Mouse (Mus musculus) heart, postnatal 10 days (tissue): Measurements from ENCODE around the gene Tbc1d9b. TPM values are rescaled to one million over a fixed set of nuclear protein-coding genes. Genes with fewer than 3 reads are reported as not detected.
"Not testable (repeated sequence)": the region's sequence is repeated elsewhere in the genome, so short reads cannot be mapped to it uniquely, and the experiment has no call there.

Experiments
- DNase-seq, 2 experiments: peaks; one replicate each; pipeline ENCODE4 v3.0.0; 2021
- intact Hi-C: fragments of 180-260 bp; cut with DNase I; formaldehyde crosslinking; loops from one replicate; pipeline ENCODE4 v1.15.1; 2025
- total RNA-seq, 2 experiments: library from RNA; stranded (reverse); gene quantifications; 2 replicates each; pipeline ENCODE4 v1.2.3; 2021

Gene Tbc1d9b
- total RNA-seq, result 10 to 100 TPM; 44.5 to 48.6 TPM

GRCm38 (mm10) chr11:50130811-50131766, at the start of gene Tbc1d9b:
Tbc1d9b (plus strand) TSS chr11:50131396.
- intact Hi-C loops, result loop anchor here (1.0 to 10.0 kb wide), 4 partner anchors 20 to 226 kb away; partner anchors contain the start of genes Rasgef1c and Rnf130
- peak; percentile 93 for DNase-seq

GRCm38 (mm10) chr11:50086211-50086610, 45.0 kb upstream of the Tbc1d9b start:
- DNase-seq, result no peak
- intact Hi-C loops, result no loop called here

- DNase-seq, result no peak
- intact Hi-C loops, result no loop called here
These were observed 41.4 kb upstream of the Tbc1d9b start for GRCm38 (mm10) chr11:50089840-50090239.

GRCm38 (mm10) chr11:50090982-50091675, 40.1 kb upstream of the Tbc1d9b start:
- DNase-seq, result no peak
- intact Hi-C loops, result no loop called here

- no peak for DNase-seq
- intact Hi-C loops, result no loop called here
These were observed 39.5 kb upstream of the Tbc1d9b start for GRCm38 (mm10) chr11:50091681-50092080.

- no peak for DNase-seq
- intact Hi-C loops, result no loop called here
These were observed 35.5 kb upstream of the Tbc1d9b start for GRCm38 (mm10) chr11:50095661-50096060.

GRCm38 (mm10) chr11:50097091-50097490, 34.1 kb upstream of the Tbc1d9b start:
- DNase-seq, result no peak
- intact Hi-C loops, result no loop called here

GRCm38 (mm10) chr11:50098961-50099481, 32.2 kb upstream of the Tbc1d9b start:
- peak; percentile 49 to 58 for DNase-seq
- intact Hi-C loops, result no loop called here

GRCm38 (mm10) chr11:50099692-50100091, 31.5 kb upstream of the Tbc1d9b start:
- intact Hi-C loops, result no loop called here

GRCm38 (mm10) chr11:50100548-50101307, 30.5 kb upstream of the Tbc1d9b start:
- intact Hi-C loops, result no loop called here
- no peak for DNase-seq

More at GRCm38 (mm10) chr11:50099692-50100091, 31.5 kb upstream of the Tbc1d9b start:
- DNase-seq, result no peak

- DNase-seq, intact Hi-C loops: not testable (repeated sequence)
These were observed 29.2 kb upstream of the Tbc1d9b start for GRCm38 (mm10) chr11:50101962-50102361.

GRCm38 (mm10) chr11:50104016-50104415, 27.2 kb upstream of the Tbc1d9b start:
- DNase-seq, result no peak
- intact Hi-C loops, result no loop called here

GRCm38 (mm10) chr11:50105237-50105636, 26.0 kb upstream of the Tbc1d9b start:
- intact Hi-C loops, result loop anchor here (5.0 kb wide), 1 partner anchor 78 kb away; the partner anchor contains the start of gene Rnf130
- DNase-seq, result no peak

- DNase-seq, result peak; percentile 36 to 43
- intact Hi-C loops, result loop anchor here (5.0 kb wide), 1 partner anchor 79 kb away; the partner anchor contains the start of gene Rnf130
These were observed 25.2 kb upstream of the Tbc1d9b start for GRCm38 (mm10) chr11:50106024-50106423.

- intact Hi-C loops, result loop anchor here (5.0 kb wide), 1 partner anchor 82 kb away; the partner anchor contains the start of gene Rnf130
These were observed 22.4 kb upstream of the Tbc1d9b start for GRCm38 (mm10) chr11:50108823-50109244.

GRCm38 (mm10) chr11:50114329-50114728, 16.9 kb upstream of the Tbc1d9b start:
- peak; percentile 73 to 81 for DNase-seq
- intact Hi-C loops, result loop anchor here (5.0 kb wide), 1 partner anchor 127 kb away; no protein-coding TSS in a partner anchor

More at GRCm38 (mm10) chr11:50108823-50109244, 22.4 kb upstream of the Tbc1d9b start:
- DNase-seq, result peak; percentile 20 to 23

GRCm38 (mm10) chr11:50122631-50123081, 8.5 kb upstream of the Tbc1d9b start:
- no peak for DNase-seq
- intact Hi-C loops, result no loop called here

GRCm38 (mm10) chr11:50127781-50128180, 3.4 kb upstream of the Tbc1d9b start:
- intact Hi-C loops, result no loop called here
- no peak for DNase-seq

- no peak for DNase-seq
- intact Hi-C loops, result loop anchor here (2.0 to 10.0 kb wide), 2 partner anchors 21 to 227 kb away; partner anchors contain the start of gene Rasgef1c
These were observed 605 bp downstream of the Tbc1d9b start for GRCm38 (mm10) chr11:50131801-50132201.

- peak in 1 of 2 experiments; percentile 8 for DNase-seq
- intact Hi-C loops, result loop anchor here (10.0 kb wide), 1 partner anchor 227 kb away; the partner anchor contains the start of gene Rasgef1c
These were observed 1.1 kb downstream of the Tbc1d9b start for GRCm38 (mm10) chr11:50132265-50132664.
